Mouse (Mus musculus) brain, embryonic 14.5 days (tissue): Measurements from ENCODE around the gene Gm49320.

Experiments
- CTCF ChIP-seq: fragments of 200-500 bp; IDR thresholded peaks from 2 replicates; pipeline ENCODE4 v1.5.1; 2012; ENCODE audit warnings: inconsistent platforms, mild to moderate bottlenecking, moderate library complexity, borderline replicate concordance; ENCODE audit not compliant: insufficient read depth, insufficient read length; ENCODE audit errors: extremely low read depth
- POLR2A ChIP-seq: fragments of 200-500 bp; IDR thresholded peaks from 2 replicates; pipeline ENCODE4 v1.6.1; 2012; ENCODE audit warnings: mild to moderate bottlenecking, inconsistent platforms, borderline replicate concordance; ENCODE audit not compliant: poor library complexity, insufficient read depth, insufficient read length, severe bottlenecking; ENCODE audit errors: extremely low read depth

GRCm38 (mm10) chr8:4247241-4247640, 8.6 kb downstream of the Gm49320 start:
- TF ChIP-seq POLR2A (no peak), CTCF (no peak)
